Mouse (Mus musculus): Measurements from ENCODE around the gene Ano6.

GRCm38 (mm10) chr15:95846102-95846501, 55.5 kb downstream of the Ano6 start:
- TF ChIP-seq CTCF (IDR thresholded peaks at IDR 0.05; ENCODE audit: low read depth) (no peak), EP300 (IDR thresholded peaks at IDR 0.05; ENCODE audit: low read depth) (no peak)
